Mouse (Mus musculus) cerebellum, adult 2 months (tissue): ENCODE measurements around the gene Flot2.

Experiments used
- CTCF ChIP-seq: fragments of 200-500 bp; IDR thresholded peaks from 2 replicates; pipeline ENCODE4 v1.5.1; 2011; ENCODE audit warnings: low read depth, mild to moderate bottlenecking, control low read depth, low read length, moderate library complexity, borderline replicate concordance; ENCODE audit not compliant: insufficient read depth
- POLR2A ChIP-seq: fragments of 200-500 bp; IDR thresholded peaks from 2 replicates; pipeline ENCODE4 v1.6.1; 2011; ENCODE audit warnings: low read length, control low read depth, borderline replicate concordance; ENCODE audit not compliant: insufficient read depth

DNA sequence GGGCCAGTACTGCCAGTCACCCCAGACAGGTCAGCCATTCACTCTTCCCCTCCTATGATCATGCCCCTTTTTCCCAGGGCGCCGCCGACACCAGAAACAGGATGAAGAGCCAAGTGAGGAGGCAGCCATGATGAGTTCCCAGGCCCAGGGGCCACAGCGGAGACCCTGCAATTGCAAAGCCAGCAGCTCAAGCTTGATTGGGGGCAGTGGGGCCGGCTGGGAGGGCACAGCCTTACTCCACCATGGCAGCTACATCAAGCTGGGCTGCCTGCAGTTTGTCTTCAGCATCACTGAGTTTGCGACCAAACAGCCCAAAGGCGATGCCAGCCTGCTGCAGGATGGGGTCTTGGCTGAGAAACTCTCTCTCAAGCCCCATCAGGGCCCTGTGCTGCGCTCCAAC lies 8.5 kb upstream of the Flot2 start:
- TF ChIP-seq CTCF (no peak), POLR2A (no peak)
